Mouse (Mus musculus) lung, adult 2 months (tissue): ENCODE measurements around the gene Lrrc27.

Experiments
- CTCF ChIP-seq: fragments of 200-500 bp; IDR thresholded peaks from 2 replicates; pipeline ENCODE4 v1.5.1; 2011; ENCODE audit warnings: mild to moderate bottlenecking, low read length, control low read depth; ENCODE audit not compliant: insufficient read depth
- POLR2A ChIP-seq: fragments of 200-500 bp; IDR thresholded peaks from 2 replicates; pipeline ENCODE4 v1.6.1; 2011; ENCODE audit warnings: low read depth, mild to moderate bottlenecking, control low read depth, low read length, borderline replicate concordance; ENCODE audit errors: extremely low read depth

GRCm38 (mm10) chr7:139271871-139272270 is 59.1 kb downstream of the Lrrc27 start:
- TF ChIP-seq POLR2A (no peak), CTCF (no peak)
